Mouse (Mus musculus) heart, adult 2 months (tissue): ENCODE measurements at regions not wholly inside any gene's neighbourhood (a gene's known extent, or its start where the extent isn't known, plus 50 kb on each side); places are given as distances from the start of the nearest gene placed in this dataset.

Experiments used
- CTCF ChIP-seq: fragments of 200-600 bp; IDR thresholded peaks from 2 replicates; pipeline ENCODE4 v1.8.1; 2022; ENCODE audit warnings: antibody characterized with exemption, mild to moderate bottlenecking, moderate library complexity
- EP300 ChIP-seq: fragments of 200-500 bp; IDR thresholded peaks from 2 replicates; pipeline ENCODE4 v1.6.1; 2011; ENCODE audit warnings: low read depth, low read length, control low read depth; ENCODE audit not compliant: insufficient read depth
- POLR2A ChIP-seq: fragments of 200-500 bp; IDR thresholded peaks from 2 replicates; pipeline ENCODE4 v1.6.1; 2011; ENCODE audit warnings: mild to moderate bottlenecking, low read depth, low read length, control low read depth; ENCODE audit not compliant: insufficient read depth

GRCm38 (mm10) chr7:70281381-70281750 lies 85.2 kb downstream of the Nr2f2 start:
- TF ChIP-seq EP300, result no peak
- no peak for TF ChIP-seq POLR2A
- TF ChIP-seq CTCF, result no peak
